Mouse (Mus musculus) bone marrow, adult 2 months (tissue): ENCODE measurements around the gene Npc2.

Source experiments
- CTCF ChIP-seq: fragments of 200-500 bp; IDR thresholded peaks from 2 replicates; pipeline ENCODE4 v1.5.1; 2011; ENCODE audit warnings: low read length, control low read depth; ENCODE audit not compliant: control insufficient read depth, insufficient read depth
- POLR2A ChIP-seq: fragments of 200-500 bp; IDR thresholded peaks from 2 replicates; pipeline ENCODE4 v1.6.1; 2011; ENCODE audit warnings: low read depth, mild to moderate bottlenecking, control low read depth, low read length, borderline replicate concordance; ENCODE audit not compliant: control insufficient read depth

- TF ChIP-seq CTCF (no peak), POLR2A (no peak)
Measured at GRCm38 (mm10) chr12:84774376-84774775, 1.4 kb upstream of the Npc2 start.
